Mouse (Mus musculus) C2C12 (cell line): ENCODE results near the gene Aff3. TPM values are rescaled to one million over a fixed set of nuclear protein-coding genes. Genes with fewer than 3 reads are reported as not detected.

Source experiments
- H3K27me3 ChIP-seq: one replicate; pipeline ENCODE4 v1.6.1; 2011; ENCODE audit not compliant: control insufficient read depth, insufficient read depth, insufficient read length
- H3K36me3 ChIP-seq: one replicate; pipeline ENCODE4 v1.6.1; 2011; ENCODE audit not compliant: control insufficient read depth, insufficient read depth
- H3K4me3 ChIP-seq: one replicate; pipeline ENCODE4 v1.5.1; 2011; ENCODE audit warnings: mild to moderate bottlenecking, control low read depth; ENCODE audit not compliant: poor library complexity, insufficient read depth, severe bottlenecking
- H3K79me2 ChIP-seq: one replicate; pipeline ENCODE4 v1.6.1; 2011; ENCODE audit not compliant: control insufficient read depth, insufficient read depth
- H3K79me3 ChIP-seq: one replicate; pipeline ENCODE4 v1.6.1; 2011; ENCODE audit warnings: low read depth, control low read depth
- H3ac ChIP-seq: one replicate; pipeline ENCODE3; 2011; ENCODE audit warnings: low read depth; ENCODE audit not compliant: control insufficient read depth, insufficient read length
- CEBPB ChIP-seq: IDR thresholded peaks from one replicate; pipeline ENCODE4 v1.6.1; 2011; ENCODE audit warnings: low read depth, mild to moderate bottlenecking, control low read depth, moderate library complexity
- CTCF ChIP-seq: IDR thresholded peaks from one replicate; pipeline ENCODE4 v1.5.1; 2011; ENCODE audit not compliant: control insufficient read depth, insufficient read depth, insufficient read length
- FOSL1 ChIP-seq: IDR thresholded peaks from one replicate; pipeline ENCODE4 v1.8.0; 2011; ENCODE audit warnings: mild to moderate bottlenecking, low read length; ENCODE audit not compliant: poor library complexity, insufficient read depth, severe bottlenecking
- MAX ChIP-seq: IDR thresholded peaks from one replicate; pipeline ENCODE4 v1.6.1; 2011; ENCODE audit warnings: mild to moderate bottlenecking, control low read depth
- MYOD1 ChIP-seq: IDR thresholded peaks from one replicate; pipeline ENCODE4 v1.6.1; 2011; ENCODE audit warnings: low read depth; ENCODE audit not compliant: control insufficient read depth, insufficient read length
- MYOG ChIP-seq: IDR thresholded peaks from one replicate; pipeline ENCODE4 v1.6.1; 2011; ENCODE audit not compliant: control insufficient read depth, insufficient read length; ENCODE audit errors: extremely low read depth
- USF1 ChIP-seq: IDR thresholded peaks from one replicate; pipeline ENCODE4 v1.6.1; 2011; ENCODE audit warnings: low read depth, mild to moderate bottlenecking, control low read depth, moderate library complexity
- polyA plus RNA-seq: library from polyadenylated mRNA; unstranded; fragments of >200 nt; fragmentation: generic; extraction: Trizol; gene quantifications from one replicate; pipeline ENCODE4 v1.2.1, GENCODE M21; 2012; ENCODE audit warnings: missing spikeins

Aff3 gene
- polyA plus RNA-seq, 1 experiment = not detected

- Histone ChIP-seq H3ac (no peak overlapping the region), H3K36me3 (no peaks in the 10 kb centered on the region), H3K4me3 (no peak overlapping the region), H3K79me2 (no peaks in the 10 kb centered on the region), H3K79me3 (no peaks in the 10 kb centered on the region), H3K27me3 (no peaks in the 10 kb centered on the region)
- no peak for TF ChIP-seq FOSL1
- TF ChIP-seq MYOD1 = no peak
- no peak for TF ChIP-seq CTCF
- no peak for TF ChIP-seq MYOG
- TF ChIP-seq USF1 = no peak
- TF ChIP-seq CEBPB = no peak
- TF ChIP-seq MAX = no peak
Observed at GRCm38 (mm10) chr1:38671756-38672155, 7.0 kb upstream of the Aff3 start.

GRCm38 (mm10) chr1:38671019-38671418, 6.3 kb upstream of the Aff3 start:
- no peak for TF ChIP-seq MYOD1
- TF ChIP-seq CTCF = no peak
- no peak for TF ChIP-seq USF1
- Histone ChIP-seq H3K79me3 (no peaks in the 10 kb centered on the region), H3K27me3 (no peaks in the 10 kb centered on the region), H3K36me3 (no peaks in the 10 kb centered on the region), H3ac (no peak overlapping the region), H3K4me3 (no peak overlapping the region), H3K79me2 (no peaks in the 10 kb centered on the region)

GRCm38 (mm10) chr1:38668327-38668726, 3.6 kb upstream of the Aff3 start:
- Histone ChIP-seq H3K27me3 (no peaks in the 10 kb centered on the region), H3ac (no peak overlapping the region), H3K79me3 (no peaks in the 10 kb centered on the region), H3K36me3 (no peaks in the 10 kb centered on the region), H3K79me2 (no peaks in the 10 kb centered on the region), H3K4me3 (no peak overlapping the region)
- no peak for TF ChIP-seq MAX
- TF ChIP-seq FOSL1 = no peak
- no peak for TF ChIP-seq MYOG
- no peak for TF ChIP-seq USF1
- TF ChIP-seq CTCF = no peak
- no peak for TF ChIP-seq MYOD1
- no peak for TF ChIP-seq CEBPB

GRCm38 (mm10) chr1:38667892-38668291, 3.1 kb upstream of the Aff3 start:
- H3K36me3 ChIP-seq = no peaks in the 10 kb centered on the region
- H3K79me3 ChIP-seq = no peaks in the 10 kb centered on the region
- no peaks in the 10 kb centered on the region for H3K79me2 ChIP-seq
- no peak overlapping the region for H3K4me3 ChIP-seq
- no peak overlapping the region for H3ac ChIP-seq
- no peaks in the 10 kb centered on the region for H3K27me3 ChIP-seq
- TF ChIP-seq MAX = no peak
- TF ChIP-seq MYOD1 = no peak
- no peak for TF ChIP-seq FOSL1
- no peak for TF ChIP-seq USF1
- no peak for TF ChIP-seq MYOG
- TF ChIP-seq CEBPB = no peak
- TF ChIP-seq CTCF = no peak

GRCm38 (mm10) chr1:38666766-38667118, 2.0 kb upstream of the Aff3 start:
- H3ac ChIP-seq = no peak overlapping the region
- no peaks in the 10 kb centered on the region for H3K36me3 ChIP-seq
- no peaks in the 10 kb centered on the region for H3K79me2 ChIP-seq
- TF ChIP-seq CEBPB (no peak), MYOG (no peak), CTCF (no peak), MAX (no peak), FOSL1 (no peak), MYOD1 (no peak), USF1 (no peak)
- H3K27me3 ChIP-seq = no peaks in the 10 kb centered on the region
- no peak overlapping the region for H3K4me3 ChIP-seq
- H3K79me3 ChIP-seq = no peaks in the 10 kb centered on the region

GRCm38 (mm10) chr1:38666111-38666765, 1.5 kb upstream of the Aff3 start:
- Histone ChIP-seq H3K79me3 (no peaks in the 10 kb centered on the region), H3K79me2 (no peaks in the 10 kb centered on the region), H3ac (no peak overlapping the region), H3K27me3 (no peaks in the 10 kb centered on the region), H3K4me3 (no peak overlapping the region), H3K36me3 (no peaks in the 10 kb centered on the region)
- TF ChIP-seq MAX (no peak), USF1 (no peak), CEBPB (no peak)
